Mouse (Mus musculus): ENCODE results near the gene Tmprss6. TPM values are rescaled to one million over a fixed set of nuclear protein-coding genes. Genes with fewer than 3 reads are reported as not detected.

Tmprss6 gene
- total and polyA plus RNA-seq, 3 experiments, result 0.11 TPM; not detected in 2

DNA sequence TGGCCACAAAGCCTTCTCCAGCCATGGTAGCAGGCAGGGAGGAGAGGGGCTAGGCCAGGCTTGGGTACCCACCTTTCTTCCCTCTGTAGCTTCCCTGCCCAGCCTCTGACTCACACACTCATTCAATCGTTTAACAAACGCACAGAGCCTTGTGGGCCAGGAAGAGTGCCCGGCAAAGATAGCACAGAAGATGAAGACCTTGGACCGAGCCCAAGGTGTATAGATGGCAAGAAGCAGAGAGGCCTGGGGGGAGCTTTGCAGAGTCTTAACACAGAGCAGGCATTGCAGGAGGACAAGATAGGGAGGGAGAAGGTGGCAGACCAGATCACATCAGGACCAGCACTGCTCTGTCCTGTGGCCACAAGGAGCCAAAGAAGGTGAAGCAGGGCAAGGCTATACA is 13.3 kb downstream of the Tmprss6 start:
- no peak for DNase-seq (ENCODE audit: low spot score)
- H3K9me3 ChIP-seq (replicated peaks), result no peaks in the 10 kb centered on the region
- H3K36me3 ChIP-seq (replicated peaks), result no peaks in the 10 kb centered on the region
- TF ChIP-seq GATA1 (IDR thresholded peaks at IDR 0.05; ENCODE audit: borderline replicate concordance, low read length) (no peak), CTCF (IDR thresholded peaks at IDR 0.05; ENCODE audit: low read depth, low read length) (no peak), POLR2AphosphoS5 (IDR thresholded peaks at IDR 0.05; ENCODE audit: insufficient replicate concordance, low read depth, low read length) (no peak), GATA2 (IDR thresholded peaks at IDR 0.05; ENCODE audit: borderline replicate concordance, low read depth, low read length) (no peak), TAL1 (conservative IDR thresholded peaks at IDR 0.05; ENCODE audit: low read depth, low read length) (no peak)
- peaks cover 26% of the 10 kb centered on the region for H3K4me1 ChIP-seq (ENCODE audit: insufficient read depth, low read depth, low read length)
- no peak overlapping the region for H3K4me3 ChIP-seq (ENCODE audit: low read depth, low read length)
- ATAC-seq (ENCODE audit: extremely low read depth, insufficient number of reproducible peaks, low FRiP score, poor library complexity, severe bottlenecking), result no peak
- peaks cover 55% of the 10 kb centered on the region for H3K27me3 ChIP-seq (ENCODE audit: insufficient read depth, low read length)

DNA sequence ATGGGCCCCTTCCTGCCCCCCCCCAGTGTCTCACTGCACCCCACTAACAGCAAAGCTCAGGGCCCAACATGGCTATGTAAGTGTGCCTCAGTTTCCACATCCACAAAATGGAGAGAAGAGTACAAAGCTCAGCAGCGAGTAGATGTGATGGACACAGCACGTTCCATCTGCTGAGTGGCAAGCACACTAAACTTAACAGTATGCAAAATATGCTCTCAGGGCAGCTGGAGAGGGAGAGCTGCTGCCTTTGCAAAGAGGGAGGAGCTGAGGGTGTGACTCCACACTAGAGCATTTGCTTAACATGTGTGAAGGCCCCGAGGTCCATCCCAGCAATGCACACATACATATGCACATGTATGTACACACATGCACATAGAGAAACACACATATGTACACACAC is 15.5 kb downstream of the Tmprss6 start:
- TF ChIP-seq GATA2 (IDR thresholded peaks at IDR 0.05; ENCODE audit: borderline replicate concordance, low read depth, low read length) (no peak), TAL1 (conservative IDR thresholded peaks at IDR 0.05; ENCODE audit: low read depth, low read length) (no peak), CTCF (IDR thresholded peaks at IDR 0.05; ENCODE audit: low read depth, low read length) (no peak), GATA1 (IDR thresholded peaks at IDR 0.05; ENCODE audit: borderline replicate concordance, low read length) (no peak), POLR2AphosphoS5 (IDR thresholded peaks at IDR 0.05; ENCODE audit: insufficient replicate concordance, low read depth, low read length) (no peak)
- H3K4me1 ChIP-seq (ENCODE audit: insufficient read depth, low read depth, low read length), result peaks cover 49% of the 10 kb centered on the region
- no peak overlapping the region for H3K4me3 ChIP-seq (ENCODE audit: low read depth, low read length)
- ATAC-seq (ENCODE audit: extremely low read depth, insufficient number of reproducible peaks, low FRiP score, poor library complexity, severe bottlenecking), result no peak
- no peak for DNase-seq (ENCODE audit: low spot score)
- no peaks in the 10 kb centered on the region for H3K36me3 ChIP-seq (replicated peaks)
- peaks cover 47% of the 10 kb centered on the region for H3K27me3 ChIP-seq (ENCODE audit: insufficient read depth, low read length)
- H3K9me3 ChIP-seq (replicated peaks), result no peaks in the 10 kb centered on the region

DNA sequence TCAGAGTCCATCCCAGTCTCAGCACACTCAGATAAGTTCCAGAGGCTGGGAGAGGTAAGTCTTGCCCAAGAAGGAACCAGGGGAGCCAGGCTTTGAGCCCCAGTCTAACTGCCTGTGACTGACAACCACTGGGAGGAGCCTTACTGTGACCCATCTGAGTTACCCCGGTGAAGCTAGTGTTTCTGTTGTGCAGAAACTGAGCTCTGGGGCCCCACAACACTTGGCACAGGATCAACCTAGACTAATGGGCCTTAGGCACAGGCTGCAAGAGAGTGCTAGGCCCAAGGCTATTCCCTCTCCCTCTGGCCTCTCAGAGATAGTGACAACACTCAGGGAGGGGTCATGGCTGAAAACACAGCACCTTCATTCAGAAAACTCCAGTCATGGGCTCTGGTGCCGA is 17.2 kb downstream of the Tmprss6 start:
- ATAC-seq (ENCODE audit: extremely low read depth, insufficient number of reproducible peaks, low FRiP score, poor library complexity, severe bottlenecking) (no peak), DNase-seq (ENCODE audit: low spot score) (no peak)
- Histone ChIP-seq H3K4me3 (ENCODE audit: low read depth, low read length) (no peak overlapping the region), H3K4me1 (ENCODE audit: insufficient read depth, low read depth, low read length) (peaks cover 54% of the 10 kb centered on the region), H3K9me3 (replicated peaks) (no peaks in the 10 kb centered on the region), H3K27me3 (ENCODE audit: insufficient read depth, low read length) (peaks cover 42% of the 10 kb centered on the region), H3K36me3 (replicated peaks) (no peaks in the 10 kb centered on the region)
- TF ChIP-seq GATA2 (IDR thresholded peaks at IDR 0.05; ENCODE audit: borderline replicate concordance, low read depth, low read length) (no peak), TAL1 (conservative IDR thresholded peaks at IDR 0.05; ENCODE audit: low read depth, low read length) (no peak), POLR2AphosphoS5 (IDR thresholded peaks at IDR 0.05; ENCODE audit: insufficient replicate concordance, low read depth, low read length) (no peak), CTCF (IDR thresholded peaks at IDR 0.05; ENCODE audit: low read depth, low read length) (no peak), GATA1 (IDR thresholded peaks at IDR 0.05; ENCODE audit: borderline replicate concordance, low read length) (no peak)

DNA sequence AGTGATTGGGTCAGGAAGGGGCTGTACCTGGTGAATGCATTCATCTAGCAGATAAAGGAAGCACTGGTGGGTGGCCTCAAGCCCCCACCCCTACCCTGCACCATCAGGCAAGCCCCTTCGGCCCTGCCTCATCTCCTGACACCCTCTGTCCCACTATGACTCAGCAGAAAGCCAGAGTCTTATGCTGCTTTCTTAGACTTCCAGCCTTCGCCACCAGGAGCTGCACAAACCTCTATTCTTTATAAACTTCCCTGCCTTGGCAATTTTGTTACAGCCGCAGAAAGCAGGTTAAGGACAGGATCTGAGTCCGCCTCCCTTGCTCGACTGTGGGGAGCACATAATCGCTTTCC is 18.0 kb downstream of the Tmprss6 start:
- no peaks in the 10 kb centered on the region for H3K36me3 ChIP-seq (replicated peaks)
- H3K4me3 ChIP-seq (ENCODE audit: low read depth, low read length), result no peak overlapping the region; the same call in 1 of the 2 replicates
- no peaks in the 10 kb centered on the region for H3K9me3 ChIP-seq (replicated peaks)
- TF ChIP-seq GATA2 (IDR thresholded peaks at IDR 0.05; ENCODE audit: borderline replicate concordance, low read depth, low read length), result no peak
- no peak for DNase-seq (ENCODE audit: low spot score)
- ATAC-seq (ENCODE audit: extremely low read depth, insufficient number of reproducible peaks, low FRiP score, poor library complexity, severe bottlenecking), result no peak
- H3K4me1 ChIP-seq (ENCODE audit: insufficient read depth, low read depth, low read length), result peaks cover 54% of the 10 kb centered on the region
- H3K27me3 ChIP-seq (ENCODE audit: insufficient read depth, low read length), result peaks cover 43% of the 10 kb centered on the region

DNA sequence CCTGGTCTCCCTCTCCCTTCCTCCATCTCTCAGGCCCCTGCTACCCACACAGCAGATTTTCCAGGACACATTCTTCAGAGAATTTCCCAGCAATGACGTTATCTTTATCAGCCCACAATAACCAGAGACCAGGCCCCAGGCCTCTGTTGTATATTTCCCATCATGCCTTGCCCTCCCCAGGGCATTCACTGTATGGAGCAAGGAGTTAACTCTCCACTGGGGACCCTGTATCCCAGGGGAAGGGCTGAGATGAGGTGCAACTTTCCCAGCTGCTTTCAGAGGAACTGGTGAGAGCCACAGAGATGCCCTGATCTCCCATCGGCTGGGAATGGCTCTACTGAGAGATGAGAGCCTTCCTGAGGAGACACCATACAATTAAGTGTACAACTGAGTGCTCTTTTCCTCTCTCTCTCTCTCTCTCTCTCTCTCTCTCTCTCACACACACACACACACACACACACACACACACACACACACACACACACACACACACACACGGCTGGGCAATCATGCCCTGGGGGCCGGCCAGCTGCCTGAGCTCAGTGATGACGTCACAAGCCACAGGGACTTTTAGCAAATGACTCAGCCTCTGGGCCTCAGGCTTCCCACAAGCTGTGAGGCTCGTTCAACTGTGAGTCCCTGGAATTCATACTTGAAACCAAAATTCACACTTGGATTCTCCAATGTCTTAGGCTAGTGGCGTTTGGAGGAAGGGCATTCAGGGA is 18.6 kb downstream of the Tmprss6 start:
- no peaks in the 10 kb centered on the region for H3K9me3 ChIP-seq (replicated peaks)
- H3K36me3 ChIP-seq (replicated peaks), result no peaks in the 10 kb centered on the region
- ATAC-seq (ENCODE audit: extremely low read depth, insufficient number of reproducible peaks, low FRiP score, poor library complexity, severe bottlenecking), result peak; percentile 58; the same call in 1 of the 2 replicates
- H3K27me3 ChIP-seq (ENCODE audit: insufficient read depth, low read length), result peaks cover 38% of the 10 kb centered on the region
- DNase-seq (ENCODE audit: low spot score), result peak; percentile 66
- peaks cover 54% of the 10 kb centered on the region for H3K4me1 ChIP-seq (ENCODE audit: insufficient read depth, low read depth, low read length)
- H3K4me3 ChIP-seq (ENCODE audit: low read depth, low read length), result no peak overlapping the region; the same call in 1 of the 2 replicates
- TF ChIP-seq CTCF (IDR thresholded peaks at IDR 0.05; ENCODE audit: low read depth, low read length), result no peak
- TF ChIP-seq TAL1 (conservative IDR thresholded peaks at IDR 0.05; ENCODE audit: low read depth, low read length), result no peak
- no peak for TF ChIP-seq GATA1 (IDR thresholded peaks at IDR 0.05; ENCODE audit: borderline replicate concordance, low read length)

DNA sequence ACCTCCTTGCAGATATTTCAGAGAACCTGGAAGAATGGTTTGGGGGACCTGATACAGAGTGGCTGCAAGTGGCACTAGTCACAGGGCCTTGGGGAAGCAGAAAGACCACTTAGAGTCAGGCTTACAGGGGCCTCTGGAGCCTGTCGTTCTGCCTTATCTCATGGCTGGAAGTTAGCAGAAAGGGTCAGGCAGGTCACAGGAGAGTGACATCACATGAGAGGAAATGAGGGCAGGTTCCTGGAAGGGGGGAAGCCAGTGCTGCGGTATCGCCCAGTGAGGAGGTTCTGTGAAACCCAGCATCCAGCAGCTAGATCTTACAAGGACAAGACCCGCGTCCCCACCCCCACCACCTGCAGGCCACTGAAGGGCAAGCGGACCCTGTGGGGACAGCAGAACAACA is 19.3 kb downstream of the Tmprss6 start:
- H3K4me3 ChIP-seq (ENCODE audit: low read depth, low read length), result peak overlapping the region; percentile 11; the same call in 1 of the 2 replicates
- no peak for DNase-seq (ENCODE audit: low spot score)
- H3K9me3 ChIP-seq (replicated peaks), result no peaks in the 10 kb centered on the region
- H3K4me1 ChIP-seq (ENCODE audit: insufficient read depth, low read depth, low read length), result peaks cover 54% of the 10 kb centered on the region
- no peak for TF ChIP-seq POLR2AphosphoS5 (IDR thresholded peaks at IDR 0.05; ENCODE audit: insufficient replicate concordance, low read depth, low read length)
- no peak for TF ChIP-seq TAL1 (conservative IDR thresholded peaks at IDR 0.05; ENCODE audit: low read depth, low read length)
- TF ChIP-seq GATA1 (IDR thresholded peaks at IDR 0.05; ENCODE audit: borderline replicate concordance, low read length), result no peak
- TF ChIP-seq CTCF (IDR thresholded peaks at IDR 0.05; ENCODE audit: low read depth, low read length), result no peak
- TF ChIP-seq GATA2 (IDR thresholded peaks at IDR 0.05; ENCODE audit: borderline replicate concordance, low read depth, low read length), result no peak
- peak; percentile 28; the same call in 1 of the 2 replicates for ATAC-seq (ENCODE audit: extremely low read depth, insufficient number of reproducible peaks, low FRiP score, poor library complexity, severe bottlenecking)
- peaks cover 37% of the 10 kb centered on the region for H3K27me3 ChIP-seq (ENCODE audit: insufficient read depth, low read length)
- H3K36me3 ChIP-seq (replicated peaks), result no peaks in the 10 kb centered on the region

Data from G1E (cell line).